Mouse (Mus musculus) ovary, adult 2 months (tissue): ENCODE data around the gene Ubl7. TPM values are rescaled to one million over a fixed set of nuclear protein-coding genes. Genes with fewer than 3 reads are reported as not detected.

Experiments used
- polyA plus RNA-seq: library from polyadenylated mRNA; depleted of rRNA; stranded (reverse); fragments of >200 nt; gene quantifications from 2 replicates; pipeline ENCODE4 v1.2.3, GENCODE M21; 2012; rRNA removed

Ubl7 gene
- polyA plus RNA-seq, result 141 and 197 TPM in 2 replicates

DNA sequence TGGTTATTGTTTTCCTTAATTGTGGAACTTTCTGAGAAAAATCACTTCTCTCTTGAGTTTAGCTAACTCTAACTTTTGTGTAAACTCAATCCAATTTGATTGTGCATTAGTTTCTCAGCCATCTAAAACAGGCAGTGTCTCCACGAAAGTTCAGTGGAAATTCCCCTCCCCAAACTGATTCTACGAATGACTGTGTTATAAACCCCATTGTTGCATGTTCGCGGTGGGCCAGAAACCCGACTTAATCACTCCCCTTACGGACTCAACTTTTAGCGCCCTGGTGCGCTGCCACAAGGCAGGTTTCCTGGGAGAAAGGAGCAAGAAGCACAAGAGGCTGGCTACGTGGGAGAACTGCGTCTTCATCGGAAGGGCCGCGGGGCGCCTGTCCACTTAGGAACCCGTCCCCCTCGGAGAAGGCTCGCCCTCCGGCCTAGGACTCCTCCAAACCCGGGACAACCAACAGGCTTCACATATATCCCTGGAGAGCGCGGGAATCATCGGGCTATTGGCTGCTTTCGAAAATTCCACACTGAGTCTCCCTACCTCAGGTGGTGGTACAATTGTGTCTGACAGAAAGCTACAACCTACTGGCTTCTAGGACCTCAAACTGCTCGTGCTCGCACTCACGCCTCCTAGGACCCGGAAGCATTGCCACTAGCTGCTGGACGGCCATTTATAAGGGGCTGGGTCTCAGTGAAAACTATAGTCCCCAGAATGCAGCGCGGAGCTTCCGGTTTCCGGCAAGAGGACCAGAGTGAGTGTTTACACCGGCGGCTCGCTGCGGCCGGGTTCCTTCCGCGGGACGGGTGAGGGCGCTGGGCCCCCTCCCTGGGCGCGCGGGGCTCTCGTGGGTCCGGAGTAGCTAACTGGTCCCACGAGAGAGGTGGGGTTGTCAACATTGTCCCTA is at the start of gene Ubl7:
Ubl7 (plus strand) TSS at position 726 of the 907 bp plus-strand sequence.

GRCm38 (mm10) chr9:57939431-57940348 is 28.9 kb downstream of the Ubl7 start, which contains the start of gene Sema7a:
Gene Sema7a, plus strand, starts transcription at chr9:57940112.

Other genes with a start within 250 kb of the Ubl7 start
- gene Cyp1a2, start 227.3 kb upstream of the Ubl7 start, polyA plus RNA-seq, result 0.08 and 0.53 TPM in 2 replicates
- 0.10 and 0.19 TPM in 2 replicates for gene Cyp1a1, start 223.1 kb upstream of the Ubl7 start, polyA plus RNA-seq
- 12.6 and 15.7 TPM in 2 replicates for gene Edc3, start 202.4 kb upstream of the Ubl7 start, polyA plus RNA-seq
- 92.5 and 95.3 TPM in 2 replicates for gene Clk3, start 145.1 kb upstream of the Ubl7 start, polyA plus RNA-seq
- 7.9 and 10.1 TPM in 2 replicates for gene Arid3b, start 74.2 kb upstream of the Ubl7 start, polyA plus RNA-seq
- 164 and 176 TPM in 2 replicates for gene Sema7a, start 29.1 kb downstream of the Ubl7 start, polyA plus RNA-seq
- 1,389 and 1,449 TPM in 2 replicates for gene Cyp11a1, start 95.4 kb downstream of the Ubl7 start, polyA plus RNA-seq
- gene Stra6, start 152.8 kb downstream of the Ubl7 start, polyA plus RNA-seq, result 42.6 and 49.2 TPM in 2 replicates
- gene Ccdc33, start 207.8 kb downstream of the Ubl7 start, polyA plus RNA-seq, result 10.8 and 12.8 TPM in 2 replicates